Mouse (Mus musculus) heart, postnatal 25 days (tissue): ENCODE results near the gene Tssk2. TPM values are rescaled to one million over a fixed set of nuclear protein-coding genes. Genes with fewer than 3 reads are reported as not detected.

Source experiments
- DNase-seq: peaks from one replicate; pipeline ENCODE4 v3.0.0; 2022; ENCODE audit warnings: low spot score
- intact Hi-C: fragments of 180-260 bp; cut with DNase I; formaldehyde crosslinking; loops from one replicate; pipeline ENCODE4 v1.15.1; 2025
- total RNA-seq, 2 experiments: library from RNA; stranded (reverse); gene quantifications; 2 replicates each; pipeline ENCODE4 v1.2.3; 2021

The Tssk2 gene
- total RNA-seq, 2 experiments from 2014 or later: not detected

GRCm38 (mm10) chr16:17892606-17893005 is 5.8 kb upstream of the Tssk2 start:
- intact Hi-C loops: loop anchor here (10.0 kb wide), 1 partner anchor 732 kb away; the partner anchor contains the start of genes Gm49601, Gp1bb and Sept5
- no peak for DNase-seq

- intact Hi-C loops: loop anchor here (10.0 kb wide), 1 partner anchor 731 kb away; the partner anchor contains the start of genes Gm49601, Gp1bb and Sept5
- DNase-seq: no peak
These were observed 4.5 kb upstream of the Tssk2 start, which contains the start of gene Tssk1 for GRCm38 (mm10) chr16:17893923-17894322. Tssk1 (plus strand) TSS chr16:17894223.

DNA sequence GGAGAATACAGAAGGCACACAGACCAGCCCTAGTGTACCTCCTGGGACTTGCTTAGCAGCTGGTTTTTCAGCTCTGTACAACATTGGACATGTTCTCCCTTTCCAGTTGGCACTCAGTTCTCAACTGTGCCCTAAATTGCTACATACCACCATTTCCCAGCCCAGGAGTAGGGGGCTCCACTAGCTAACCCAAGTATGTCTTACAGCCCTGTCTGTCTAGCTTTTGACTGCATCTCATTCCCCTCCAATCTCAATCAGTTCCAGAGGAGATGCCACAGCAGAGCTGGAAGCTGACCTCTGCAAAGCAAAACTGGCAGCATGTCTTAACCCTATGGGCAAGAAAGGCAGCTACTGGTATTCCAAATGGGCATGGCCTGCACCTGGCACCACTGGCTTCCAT is 2.3 kb upstream of the Tssk2 start:
- DNase-seq: no peak
- intact Hi-C loops: loop anchor here (10.0 kb wide), 1 partner anchor 729 kb away; the partner anchor contains the start of genes Gm49601, Gp1bb and Sept5

DNA sequence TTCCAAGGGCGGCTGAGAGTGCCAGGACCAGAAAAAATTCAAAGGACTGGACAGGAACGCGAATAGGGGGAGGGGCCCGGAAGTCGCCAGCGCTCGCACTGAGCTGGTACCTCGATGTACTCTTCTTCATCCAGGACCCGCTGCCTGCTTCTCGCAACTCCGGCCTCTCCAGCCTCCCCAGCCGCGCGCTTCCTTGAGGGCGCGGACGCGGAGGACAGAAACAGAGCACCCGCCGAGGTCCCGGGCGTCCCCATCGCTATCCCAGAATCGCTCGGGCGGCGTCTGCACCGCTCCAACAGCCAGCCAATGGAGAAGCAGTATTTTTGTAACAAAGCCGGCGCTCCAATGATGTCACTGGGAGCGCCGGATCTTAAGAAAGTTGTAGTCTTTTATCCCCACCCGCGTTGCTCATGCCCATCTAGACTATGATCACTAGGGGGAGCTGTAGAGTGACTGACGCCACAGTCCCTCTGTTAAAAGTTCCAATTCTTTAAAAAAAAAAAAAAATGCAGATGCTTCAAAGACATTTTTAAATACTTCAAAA is 12.7 kb downstream of the Tssk2 start, which contains the start of gene Ess2:
Ess2 (minus strand) TSS at position 297 of the 544 bp plus-strand sequence.
- intact Hi-C loops: loop anchor here (1.0 to 5.0 kb wide), 3 partner anchors 10 to 136 kb away; no protein-coding TSS in a partner anchor
- peak; percentile 87 for DNase-seq

DNA sequence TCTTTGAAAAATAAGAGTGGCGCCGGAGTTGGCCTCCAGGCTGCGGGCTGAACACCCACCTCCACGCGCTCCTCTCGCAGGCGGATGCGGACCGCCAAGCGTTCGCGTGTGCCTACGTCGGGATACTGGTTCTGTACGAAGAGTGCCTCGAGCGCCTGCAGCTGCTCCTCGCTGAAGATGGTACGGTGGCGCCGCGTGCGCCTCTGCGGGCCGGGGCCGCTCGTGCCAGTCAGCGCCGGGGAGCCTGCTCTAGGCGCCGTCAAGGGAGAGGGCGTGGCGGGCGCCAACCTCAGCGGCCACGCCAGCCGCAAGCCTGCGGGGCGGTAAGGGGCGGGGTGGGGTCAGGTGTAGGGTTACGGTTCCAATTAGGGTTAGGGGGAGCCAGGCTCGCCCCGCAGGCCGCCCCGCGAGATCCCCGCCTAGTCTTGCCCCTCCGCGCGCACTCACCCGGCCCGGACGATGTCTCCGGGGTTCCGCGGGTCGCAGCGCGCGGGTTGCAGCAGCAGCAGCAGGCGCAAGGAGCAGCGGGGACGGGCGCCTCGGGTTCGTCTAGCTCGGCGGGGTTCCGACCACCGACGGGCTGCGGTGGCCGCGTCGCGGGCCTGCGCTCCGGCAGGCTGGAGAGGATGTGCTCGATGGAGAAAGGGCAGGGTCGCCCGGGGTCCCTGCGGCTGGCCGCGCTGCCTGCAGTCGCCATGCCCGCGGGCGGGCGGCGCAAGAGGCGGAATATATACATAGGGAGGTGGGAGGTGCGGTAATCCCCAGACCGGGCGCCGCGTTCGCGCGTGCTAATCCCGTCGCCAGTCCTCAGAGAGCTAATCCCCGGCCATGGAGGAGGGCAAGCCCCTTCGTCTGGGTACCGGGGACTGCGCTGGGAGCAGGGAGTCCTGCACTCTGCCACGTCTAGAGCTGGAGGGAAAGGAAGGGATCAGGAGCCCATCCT is 16.1 kb downstream of the Tssk2 start, which contains the start of gene Gsc2:
Gsc2 (minus strand) TSS at position 753 of the 943 bp plus-strand sequence.
- no peak for DNase-seq
- intact Hi-C loops: loop anchor here (5.0 kb wide), 1 partner anchor 133 kb away; no protein-coding TSS in a partner anchor

- no peak for DNase-seq
- intact Hi-C loops: loop anchor here (10.0 kb wide), 1 partner anchor 314 kb away; the partner anchor contains the start of gene Zdhhc8
These were observed 22.1 kb downstream of the Tssk2 start for GRCm38 (mm10) chr16:17920586-17920985.

GRCm38 (mm10) chr16:17921325-17922162 is 23.1 kb downstream of the Tssk2 start:
- peak; percentile 89 for DNase-seq
- intact Hi-C loops: loop anchor here (1.0 to 10.0 kb wide), 2 partner anchors 10 to 313 kb away; partner anchors contain the start of genes Ess2 and Zdhhc8

DNA sequence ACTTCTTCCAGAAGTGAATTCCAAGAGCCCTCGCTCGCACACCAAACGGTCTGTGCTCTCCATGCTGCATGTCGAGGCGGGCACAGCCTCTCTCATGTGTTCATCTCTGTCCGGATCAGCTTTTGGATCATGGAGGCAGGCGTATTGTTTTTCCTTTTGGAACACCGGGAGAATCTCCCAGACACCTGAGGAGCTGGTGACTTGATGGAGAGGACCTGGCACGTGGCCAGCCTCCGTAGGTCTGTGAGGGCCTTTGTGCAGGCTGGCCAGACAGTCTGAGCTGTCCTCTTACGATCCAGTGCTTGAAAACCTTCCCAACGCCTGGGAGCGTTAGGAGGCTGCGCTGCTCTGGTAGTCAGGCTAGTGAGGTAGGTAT is 23.7 kb downstream of the Tssk2 start:
- intact Hi-C loops: loop anchor here (10.0 kb wide), 1 partner anchor 313 kb away; the partner anchor contains the start of gene Zdhhc8
- DNase-seq: no peak

- DNase-seq: no peak
- intact Hi-C loops: loop anchor here (5.0 to 10.0 kb wide), 3 partner anchors 60 to 307 kb away; partner anchors contain the start of gene Zdhhc8
These were observed 29.1 kb downstream of the Tssk2 start for GRCm38 (mm10) chr16:17927351-17928082.

GRCm38 (mm10) chr16:17928087-17928580 is 29.7 kb downstream of the Tssk2 start, which contains the start of gene Slc25a1:
Slc25a1 (minus strand) TSS chr16:17928219.
- intact Hi-C loops: loop anchor here (5.0 to 10.0 kb wide), 3 partner anchors 59 to 307 kb away; partner anchors contain the start of gene Zdhhc8
- peak; percentile 63 for DNase-seq

GRCm38 (mm10) chr16:17928627-17929104 is 30.2 kb downstream of the Tssk2 start:
- DNase-seq: peak; percentile 57
- intact Hi-C loops: loop anchor here (5.0 to 10.0 kb wide), 3 partner anchors 59 to 306 kb away; partner anchors contain the start of gene Zdhhc8

DNA sequence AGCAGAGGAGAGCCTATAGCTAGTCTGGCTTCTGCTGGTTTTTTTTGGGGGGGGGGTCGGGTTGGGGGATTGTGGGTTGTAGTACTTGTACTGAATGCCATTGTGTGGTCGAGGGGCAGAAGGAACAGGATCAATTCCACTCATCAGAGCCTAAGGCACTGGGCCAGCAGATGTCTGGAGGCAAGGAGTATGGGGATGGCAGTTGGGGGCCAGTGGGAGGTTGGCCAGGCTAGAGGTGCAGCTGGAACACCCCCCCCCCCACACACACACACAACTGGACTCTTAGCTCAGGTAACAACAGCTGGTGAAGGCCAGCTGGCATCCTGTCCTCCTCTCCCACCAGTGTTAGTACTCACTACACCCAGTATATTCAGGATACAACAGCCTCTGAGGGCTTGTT is 30.8 kb downstream of the Tssk2 start:
- intact Hi-C loops: loop anchor here (5.0 to 10.0 kb wide), 3 partner anchors 58 to 306 kb away; partner anchors contain the start of gene Zdhhc8
- DNase-seq: no peak

DNA sequence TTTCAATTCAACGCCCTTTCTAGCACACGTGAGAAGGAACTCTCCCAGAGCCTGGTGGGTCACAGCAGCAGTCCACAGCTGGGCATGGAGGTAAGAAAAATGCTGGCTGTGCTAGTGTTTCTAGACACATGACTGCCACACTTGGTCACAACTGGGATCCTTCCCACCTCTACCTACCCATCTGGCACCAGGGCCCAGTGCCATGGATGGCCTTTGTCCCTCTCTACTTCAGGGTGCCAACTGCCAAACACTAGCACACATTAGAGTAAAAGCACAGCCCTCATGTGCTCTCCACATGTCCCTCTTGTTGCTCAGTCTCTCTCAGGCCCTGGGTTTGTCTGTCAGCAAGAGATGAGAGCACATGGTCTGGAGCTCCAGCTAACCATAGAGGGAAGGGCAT is 31.2 kb downstream of the Tssk2 start:
- intact Hi-C loops: loop anchor here (5.0 to 10.0 kb wide), 3 partner anchors 58 to 305 kb away; partner anchors contain the start of gene Zdhhc8
- no peak for DNase-seq

GRCm38 (mm10) chr16:17931906-17932460 is 33.5 kb downstream of the Tssk2 start:
- intact Hi-C loops: no loop called here

DNA sequence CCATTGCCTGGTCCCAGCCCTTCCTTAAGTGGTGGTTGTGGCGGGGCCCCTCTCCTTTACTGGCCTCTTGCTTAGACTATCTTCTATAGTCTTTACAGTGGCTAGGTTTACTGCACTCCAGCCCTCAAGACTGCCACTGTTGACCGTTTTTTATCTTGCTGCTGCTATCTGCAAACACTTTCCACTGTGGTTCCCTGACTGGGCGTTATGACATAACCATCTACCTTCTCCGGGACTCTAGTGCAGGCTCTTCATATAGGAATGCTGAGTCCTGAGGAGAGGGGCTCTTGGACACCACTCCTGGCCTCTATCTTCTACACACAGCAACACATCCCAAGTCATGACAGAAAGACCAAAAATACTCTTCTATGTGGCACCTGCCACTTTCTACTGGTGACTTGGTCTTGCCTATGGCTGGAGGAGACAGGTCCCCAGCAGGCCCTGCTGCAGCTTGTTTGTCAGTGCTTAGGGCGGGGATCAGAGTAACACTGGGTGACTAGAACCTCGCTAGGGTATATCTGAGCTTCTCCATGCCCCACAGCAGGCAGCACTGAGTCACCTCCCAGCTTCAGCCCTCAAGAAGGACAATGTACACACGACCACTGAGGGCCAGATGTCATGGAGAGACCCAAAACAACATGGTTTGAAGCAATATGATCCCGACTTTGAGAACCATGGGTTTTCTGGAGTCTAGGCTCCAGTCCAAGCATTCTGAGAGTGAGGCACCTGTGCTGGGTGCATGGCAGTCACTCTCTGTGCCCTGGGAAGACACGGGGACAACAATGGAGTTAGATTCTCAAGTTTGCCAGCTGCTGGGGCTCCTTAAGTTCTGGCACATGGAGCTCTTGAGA is 35.4 kb downstream of the Tssk2 start:
- intact Hi-C loops: no loop called here

More at GRCm38 (mm10) chr16:17931906-17932460, 33.5 kb downstream of the Tssk2 start:
- DNase-seq: no peak

GRCm38 (mm10) chr16:17934445-17934910 is 36.0 kb downstream of the Tssk2 start:
- no peak for DNase-seq
- intact Hi-C loops: no loop called here

More for the DNA sequence above, 35.4 kb downstream of the Tssk2 start:
- no peak for DNase-seq
